ENCODE assay signal across 24 mouse cellular contexts in the genomic region with DNA sequence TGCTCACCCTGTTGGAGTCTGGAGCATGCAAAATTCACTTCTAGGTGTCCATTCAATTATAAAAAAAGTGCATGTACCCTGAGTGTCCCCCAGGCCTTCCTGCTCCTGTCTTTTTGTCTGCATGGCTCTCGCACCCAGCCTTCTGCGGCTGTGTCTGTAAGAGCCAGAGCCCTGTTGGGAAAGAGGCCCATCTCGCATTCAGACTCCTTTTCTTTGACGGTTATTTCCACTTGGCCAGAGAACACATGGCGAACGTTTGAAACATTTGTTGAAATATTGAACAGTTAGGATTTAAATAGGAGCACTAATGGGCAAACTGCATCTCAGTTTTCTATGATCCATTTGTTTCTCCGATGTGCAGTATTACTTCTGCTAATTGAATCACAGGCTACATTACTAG.
DNase-seq lines count a peak whose midpoint lies in the region; ATAC-seq and TF ChIP-seq lines count a peak whose summit lies in the region.
"Had no signal": no experiment of that assay in that cellular context is flagged by ENCODE, and none has a peak within 500 bp of the region (broad histone marks: within the 10 kb centered on the region; RNA-seq: fewer than 3 reads in every experiment).

No protein-coding gene starts in this region.

- no peak for ATAC-seq in forebrain, embryonic 14.5 days
- ATAC-seq in forebrain, embryonic 11.5 days (replicated peaks; ENCODE audit: low FRiP score), result no peak
- ATAC-seq in forebrain, postnatal 0 days, result peak; percentile 56; the same call in 1 of the 2 replicates
- ATAC-seq: intestine, embryonic 15.5 days had no signal

- H3K4me1 ChIP-seq in forebrain, embryonic 14.5 days (ENCODE audit: control insufficient read depth, insufficient read depth, low read length), result no peaks in the 10 kb centered on the region
- H3K4me1 ChIP-seq in forebrain, embryonic 11.5 days (replicated peaks; ENCODE audit: control insufficient read depth, insufficient read depth, low read length), result no peaks in the 10 kb centered on the region
- H3K4me1 ChIP-seq in forebrain, postnatal 0 days (ENCODE audit: insufficient read depth), result no peaks in the 10 kb centered on the region
- H3K4me1 ChIP-seq: intestine, embryonic 15.5 days had no signal

- H3K4me3 ChIP-seq in forebrain, embryonic 14.5 days (ENCODE audit: low read depth, low read length), result no peak overlapping the region
- no peak overlapping the region for H3K4me3 ChIP-seq in forebrain, embryonic 11.5 days (ENCODE audit: low read depth, low read length)
- no peak overlapping the region for H3K4me3 ChIP-seq in layer of hippocampus, adult 2 months
- no peak overlapping the region for H3K4me3 ChIP-seq in forebrain, postnatal 0 days (ENCODE audit: low read depth, low read length)
- H3K4me3 ChIP-seq: heart, adult 2 months; heart, embryonic 10.5 days; heart, embryonic 13.5 days; hindbrain, embryonic 15.5 days; intestine, embryonic 15.5 days had no signal

- WGBS in forebrain, embryonic 14.5 days, result 60% methylated on average over 7 of the region's 7 CpGs
- WGBS in forebrain, embryonic 11.5 days, result 84% methylated on average over 7 of the region's 7 CpGs
- WGBS in forebrain, postnatal 0 days, result 42% methylated on average over 7 of the region's 7 CpGs

- no peak overlapping the region for H3K27ac ChIP-seq in forebrain, embryonic 14.5 days (ENCODE audit: low read depth, low read length)
- no peak overlapping the region for H3K27ac ChIP-seq in forebrain, embryonic 11.5 days (ENCODE audit: low read depth, low read length)
- H3K27ac ChIP-seq in layer of hippocampus, adult 2 months, result peak overlapping the region; percentile 36
- no peak overlapping the region for H3K27ac ChIP-seq in forebrain, postnatal 0 days (ENCODE audit: low read depth, low read length)
- H3K27ac ChIP-seq: heart, adult 2 months; heart, embryonic 10.5 days; heart, embryonic 13.5 days; hindbrain, embryonic 15.5 days; intestine, embryonic 15.5 days had no signal

- DNase-seq in forebrain, embryonic 14.5 days (ENCODE audit: low spot score), result peak; percentile 25
- DNase-seq in forebrain, embryonic 11.5 days (ENCODE audit: low spot score), result no peak
- peak in 1 of 2 experiments; percentile 38 for DNase-seq in layer of hippocampus, adult 2 months (ENCODE audit: low spot score in 2 of 2)
- DNase-seq in layer of hippocampus, adult 8-10 months (ENCODE audit: low spot score in 2 of 2), result no peak
- DNase-seq in forebrain, postnatal 0 days, result peak; percentile 44
- DNase-seq in kidney, postnatal 10 days, result no peak
- DNase-seq: adrenal gland, adult 2 months; adrenal gland, postnatal 14 days; B cell, adult 2 months; cerebellum, adult 11-12 months; cerebellum, adult 8-10 months; cerebellum, postnatal 10 days; gastrocnemius, postnatal 10 days; gastrocnemius, postnatal 36 days; heart, adult 2 months; heart, postnatal 14 days; heart, postnatal 4 days; kidney, adult 11 months; kidney, adult 8-10 months had no signal

- no peaks in the 10 kb centered on the region for H3K27me3 ChIP-seq in forebrain, embryonic 14.5 days (replicated peaks; ENCODE audit: control insufficient read depth, insufficient read depth, low read length)
- H3K27me3 ChIP-seq in forebrain, embryonic 11.5 days (ENCODE audit: control insufficient read depth, insufficient read depth, low read length), result no peaks in the 10 kb centered on the region
- no peaks in the 10 kb centered on the region for H3K27me3 ChIP-seq in forebrain, postnatal 0 days (ENCODE audit: insufficient read depth, low read length)
- H3K27me3 ChIP-seq: heart, embryonic 13.5 days; hindbrain, embryonic 15.5 days; intestine, embryonic 15.5 days had no signal

- H3K4me2 ChIP-seq in forebrain, embryonic 14.5 days (ENCODE audit: low read length), result no peak overlapping the region
- H3K4me2 ChIP-seq in forebrain, embryonic 11.5 days (ENCODE audit: low read depth, low read length, severe bottlenecking), result no peak overlapping the region
- H3K4me2 ChIP-seq in forebrain, postnatal 0 days (ENCODE audit: low read depth), result no peak overlapping the region
- H3K4me2 ChIP-seq: heart, embryonic 13.5 days; hindbrain, embryonic 15.5 days; intestine, embryonic 15.5 days had no signal

- no peak overlapping the region for H3K9ac ChIP-seq in forebrain, embryonic 14.5 days (ENCODE audit: low read length)
- H3K9ac ChIP-seq in forebrain, embryonic 11.5 days (ENCODE audit: low read length), result no peak overlapping the region
- no peak overlapping the region for H3K9ac ChIP-seq in forebrain, postnatal 0 days
- H3K9ac ChIP-seq: heart, embryonic 13.5 days; hindbrain, embryonic 15.5 days; intestine, embryonic 15.5 days had no signal

- no peaks in the 10 kb centered on the region for H3K9me3 ChIP-seq in forebrain, embryonic 14.5 days (replicated peaks; ENCODE audit: control insufficient read depth, low read length)
- H3K9me3 ChIP-seq in forebrain, embryonic 11.5 days (ENCODE audit: control insufficient read depth, low read length), result no peaks in the 10 kb centered on the region
- H3K9me3 ChIP-seq in forebrain, postnatal 0 days (ENCODE audit: low read length), result no peaks in the 10 kb centered on the region
- H3K9me3 ChIP-seq: heart, embryonic 10.5 days; heart, embryonic 13.5 days; hindbrain, embryonic 15.5 days; intestine, embryonic 15.5 days had no signal

- TF ChIP-seq CTCF in layer of hippocampus, adult 2 months (conservative IDR thresholded peaks at IDR 0.05), result no peak
- no peak for TF ChIP-seq CTCF in forebrain, postnatal 0 days (IDR thresholded peaks at IDR 0.05; ENCODE audit: low read depth)

- peaks cover 82% of the 10 kb centered on the region for H3K36me3 ChIP-seq in forebrain, embryonic 14.5 days (ENCODE audit: control insufficient read depth, insufficient read depth, low read length)
- peaks cover 4% of the 10 kb centered on the region for H3K36me3 ChIP-seq in forebrain, embryonic 11.5 days (ENCODE audit: control insufficient read depth, insufficient read depth, low read length)
- H3K36me3 ChIP-seq in forebrain, postnatal 0 days (ENCODE audit: insufficient read depth), result peaks cover 55% of the 10 kb centered on the region
- H3K36me3 ChIP-seq: G1E had no signal

Comparison
In these comparisons a context has a peak if more than half of its experiments do, and no peak if none do; other contexts are left out.
1. DNase-seq: peak in forebrain, embryonic 14.5 days (single experiment) and forebrain, postnatal 0 days (single experiment); none in forebrain, embryonic 11.5 days (single experiment), layer of hippocampus, adult 8-10 months (0 of 2) and kidney, postnatal 10 days (single experiment).